Mouse (Mus musculus) heart, postnatal 0 days (tissue): ENCODE measurements around the gene Hrh2.

ENCODE experiments used
- CTCF ChIP-seq: IDR thresholded peaks from 2 replicates; pipeline ENCODE4 v1.5.1; 2016; ENCODE audit warnings: antibody characterized with exemption, control low read depth, low read depth
- EP300 ChIP-seq: IDR thresholded peaks from 2 replicates; pipeline ENCODE4 v1.6.1; 2016; ENCODE audit warnings: antibody characterized with exemption, low read depth

GRCm38 (mm10) chr13:54147328-54147727, 44.6 kb upstream of the Hrh2 start:
- TF ChIP-seq CTCF (peak; percentile 15; the same call in 1 of the 2 replicates), EP300 (no peak)
